Mouse (Mus musculus) lung, adult 2 months (tissue): Measurements from ENCODE around the gene Tekt1.

Experiments used
- CTCF ChIP-seq: fragments of 200-500 bp; IDR thresholded peaks from 2 replicates; pipeline ENCODE4 v1.5.1; 2011; ENCODE audit warnings: mild to moderate bottlenecking, low read length, control low read depth; ENCODE audit not compliant: insufficient read depth
- POLR2A ChIP-seq: fragments of 200-500 bp; IDR thresholded peaks from 2 replicates; pipeline ENCODE4 v1.6.1; 2011; ENCODE audit warnings: low read depth, mild to moderate bottlenecking, control low read depth, low read length, borderline replicate concordance; ENCODE audit errors: extremely low read depth

- TF ChIP-seq POLR2A, result no peak
- TF ChIP-seq CTCF, result no peak
Measured at GRCm38 (mm10) chr11:72411945-72412344, 49.7 kb upstream of the Tekt1 start.
